Mouse (Mus musculus) spleen, adult 2 months (tissue): Measurements from ENCODE around the gene Magi1.

ENCODE experiments used
- CTCF ChIP-seq: fragments of 200-500 bp; IDR thresholded peaks from 2 replicates; pipeline ENCODE4 v1.5.1; 2011; ENCODE audit warnings: mild to moderate bottlenecking, inconsistent platforms; ENCODE audit not compliant: insufficient read depth, insufficient read length, insufficient replicate concordance; ENCODE audit errors: extremely low read depth
- POLR2A ChIP-seq: fragments of 200-500 bp; IDR thresholded peaks from 2 replicates; pipeline ENCODE4 v1.6.1; 2011; ENCODE audit warnings: low read depth, low read length, inconsistent platforms

DNA sequence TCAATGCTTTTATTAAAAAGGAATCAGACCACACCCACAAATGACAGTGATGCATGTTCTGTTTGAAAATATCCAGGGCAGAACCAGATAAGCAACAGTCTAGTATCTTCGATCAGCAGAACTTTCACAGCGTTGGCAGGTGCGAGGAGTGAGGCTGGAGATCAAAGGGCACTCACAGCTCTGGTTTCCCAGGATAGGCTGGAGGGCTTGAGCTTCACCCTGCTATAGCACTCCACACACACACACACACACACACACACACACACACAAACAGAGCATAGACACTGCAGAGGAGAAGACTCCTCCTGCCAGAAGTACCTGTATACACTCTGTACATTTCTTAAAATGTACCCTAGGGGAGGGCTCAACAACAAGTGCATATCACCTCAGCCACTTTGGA lies 214.3 kb downstream of the Magi1 start:
- no peak for TF ChIP-seq CTCF
- TF ChIP-seq POLR2A, result no peak
